Mouse (Mus musculus): Measurements from ENCODE around the gene Msh5.
"Not testable (repeated sequence)": the region's sequence is repeated elsewhere in the genome, so short reads cannot be mapped to it uniquely, and the experiment has no call there.

- not testable (repeated sequence) for TF ChIP-seq CTCF, EP300 (IDR thresholded peaks at IDR 0.05)
These were observed 12.8 kb downstream of the Msh5 start for GRCm38 (mm10) chr17:35033703-35034102.

All from lung, postnatal 0 days (tissue).